Mouse (Mus musculus): ENCODE measurements at regions not wholly inside any gene's neighbourhood (a gene's known extent, or its start where the extent isn't known, plus 50 kb on each side); places are given as distances from the start of the nearest gene placed in this dataset.

- in situ Hi-C loops (cut with MboI; ENCODE audit: unreplicated experiment in 2 of 2), result loop anchor here in 1 of 2 experiments (5.0 kb wide), 1 partner anchor 38 kb away; no protein-coding TSS in a partner anchor
Measured at GRCm38 (mm10) chr17:84034801-84035200, 152.9 kb downstream of the Zfp36l2 start.

- in situ Hi-C loops (cut with MboI; ENCODE audit: unreplicated experiment in 2 of 2), result loop anchor here in 1 of 2 experiments (5.0 kb wide), 1 partner anchor 35 kb away; no protein-coding TSS in a partner anchor
Measured at GRCm38 (mm10) chr17:84032441-84032840, 155.3 kb downstream of the Zfp36l2 start.

GRCm38 (mm10) chr17:84031833-84032232 is 155.9 kb downstream of the Zfp36l2 start:
- in situ Hi-C loops (cut with MboI; ENCODE audit: unreplicated experiment in 2 of 2), result loop anchor here in 1 of 2 experiments (5.0 kb wide), 1 partner anchor 35 kb away; no protein-coding TSS in a partner anchor

GRCm38 (mm10) chr17:84031381-84031780 is 156.4 kb downstream of the Zfp36l2 start:
- in situ Hi-C loops (cut with MboI; ENCODE audit: unreplicated experiment in 2 of 2), result loop anchor here in 1 of 2 experiments (5.0 kb wide), 1 partner anchor 34 kb away; no protein-coding TSS in a partner anchor

GRCm38 (mm10) chr17:84030699-84031098 is 157.0 kb downstream of the Zfp36l2 start:
- in situ Hi-C loops (cut with MboI; ENCODE audit: unreplicated experiment in 2 of 2), result loop anchor here in 1 of 2 experiments (5.0 kb wide), 1 partner anchor 33 kb away; no protein-coding TSS in a partner anchor

GRCm38 (mm10) chr17:84028157-84028970 is 159.4 kb downstream of the Zfp36l2 start:
- in situ Hi-C loops (cut with MboI; ENCODE audit: unreplicated experiment in 2 of 2), result loop anchor here (5.0 to 10.0 kb wide), 3 partner anchors 84 to 169 kb away; no protein-coding TSS in a partner anchor

GRCm38 (mm10) chr17:84027275-84027674 is 160.5 kb downstream of the Zfp36l2 start:
- in situ Hi-C loops (cut with MboI; ENCODE audit: unreplicated experiment in 2 of 2), result loop anchor here (5.0 to 10.0 kb wide), 3 partner anchors 85 to 170 kb away; no protein-coding TSS in a partner anchor

GRCm38 (mm10) chr17:84026110-84026509 is 161.6 kb downstream of the Zfp36l2 start:
- in situ Hi-C loops (cut with MboI; ENCODE audit: unreplicated experiment in 2 of 2), result loop anchor here (5.0 to 10.0 kb wide), 3 partner anchors 86 to 171 kb away; no protein-coding TSS in a partner anchor

- in situ Hi-C loops (cut with MboI; ENCODE audit: unreplicated experiment in 2 of 2), result loop anchor here in 1 of 2 experiments (10.0 kb wide), 1 partner anchor 118 kb away; no protein-coding TSS in a partner anchor
Measured at GRCm38 (mm10) chr17:84022358-84022757, 165.4 kb downstream of the Zfp36l2 start.

GRCm38 (mm10) chr17:84018817-84019216 is 168.9 kb downstream of the Zfp36l2 start:
- in situ Hi-C loops (cut with MboI; ENCODE audit: unreplicated experiment in 2 of 2), result no loop called here

- in situ Hi-C loops (cut with MboI; ENCODE audit: unreplicated experiment in 2 of 2), result no loop called here
Measured at GRCm38 (mm10) chr17:84017891-84018290, 169.9 kb downstream of the Zfp36l2 start.

- in situ Hi-C loops (cut with MboI; ENCODE audit: unreplicated experiment in 2 of 2), result no loop called here
Measured at GRCm38 (mm10) chr17:84014287-84015039, 166.7 kb upstream of the Haao start.

GRCm38 (mm10) chr17:84010492-84011060 is 162.8 kb upstream of the Haao start:
- in situ Hi-C loops (cut with MboI; ENCODE audit: unreplicated experiment in 2 of 2), result no loop called here

GRCm38 (mm10) chr17:84009966-84010365 is 162.2 kb upstream of the Haao start:
- in situ Hi-C loops (cut with MboI; ENCODE audit: unreplicated experiment in 2 of 2), result no loop called here

- in situ Hi-C loops (cut with MboI; ENCODE audit: unreplicated experiment in 2 of 2), result no loop called here
Measured at GRCm38 (mm10) chr17:84009194-84009593, 161.4 kb upstream of the Haao start.

- in situ Hi-C loops (cut with MboI; ENCODE audit: unreplicated experiment in 2 of 2), result no loop called here
Measured at GRCm38 (mm10) chr17:84008682-84009052, 160.9 kb upstream of the Haao start.

- in situ Hi-C loops (cut with MboI; ENCODE audit: unreplicated experiment in 2 of 2), result no loop called here
Measured at GRCm38 (mm10) chr17:84008035-84008681, 160.4 kb upstream of the Haao start.

- in situ Hi-C loops (cut with MboI; ENCODE audit: unreplicated experiment in 2 of 2), result no loop called here
Measured at GRCm38 (mm10) chr17:84006748-84007147, 159.0 kb upstream of the Haao start.

GRCm38 (mm10) chr17:84004237-84004636 is 156.5 kb upstream of the Haao start:
- in situ Hi-C loops (cut with MboI; ENCODE audit: unreplicated experiment in 2 of 2), result loop anchor here in 1 of 2 experiments (5.0 kb wide), 1 partner anchor 113 kb away; no protein-coding TSS in a partner anchor

Measured in v-Abl transformed pro-B cells (cell line).